Mouse (Mus musculus) spleen, embryonic (tissue): Measurements from ENCODE around the gene Rbm38.

Experiments used
- CTCF ChIA-PET: fragments of 350-600 bp; sonication (Branson Sonifier 250); formaldehyde crosslinking; loops from one replicate; lab custom pipeline; 2022; lab: Charles Lee

The Rbm38 gene

GRCm38 (mm10) chr2:173020430-173020829 lies at the start of gene Rbm38:
TSS of gene Rbm38 (plus strand) at chr2:173020498.
- CTCF ChIA-PET: interaction anchor here (0.5 to 1.0 kb wide), 4 partner anchors 17 to 1544 kb away, joined by 3 to 6 read pairs (median 3); no protein-coding TSS in a partner anchor

GRCm38 (mm10) chr2:172971865-172972264 lies 48.4 kb upstream of the Rbm38 start:
- CTCF ChIA-PET: no interaction called here

DNA sequence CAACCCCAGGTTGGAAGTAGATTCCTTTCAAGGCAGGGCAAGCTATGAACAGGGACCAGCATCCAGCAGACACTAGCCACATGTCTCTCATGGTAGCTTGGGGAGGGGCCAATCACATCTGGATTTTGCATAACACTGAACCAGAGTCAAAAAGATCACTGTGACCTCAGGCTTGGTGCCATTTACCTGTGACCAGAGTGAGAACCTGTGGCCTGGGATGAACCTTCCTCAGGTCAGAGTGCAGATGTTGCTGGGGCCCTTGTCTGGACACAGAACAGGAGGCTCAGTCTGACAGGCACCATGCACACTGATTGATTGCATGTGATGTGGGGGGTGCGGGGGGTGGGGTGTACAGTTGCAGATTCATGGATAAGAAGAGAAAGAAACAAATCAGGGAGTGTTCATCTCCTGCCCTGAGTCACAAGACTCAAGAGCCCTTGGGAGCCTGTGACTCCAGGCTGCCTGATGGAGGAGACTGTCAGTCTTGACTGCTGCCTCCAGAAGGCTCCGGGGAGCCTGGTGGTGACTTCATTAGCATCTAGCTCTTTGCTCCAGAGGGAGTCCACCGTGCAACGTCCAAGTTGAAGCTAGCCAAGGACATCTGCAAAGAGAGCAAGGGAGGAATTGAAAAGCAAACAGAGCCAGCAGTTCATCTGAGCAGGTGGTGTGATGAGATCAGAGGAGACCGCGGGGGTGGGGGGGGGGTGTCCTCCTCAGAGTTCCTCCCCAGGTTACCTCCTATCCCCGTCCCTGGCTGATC lies 46.3 kb upstream of the Rbm38 start:
- CTCF ChIA-PET: no interaction called here

DNA sequence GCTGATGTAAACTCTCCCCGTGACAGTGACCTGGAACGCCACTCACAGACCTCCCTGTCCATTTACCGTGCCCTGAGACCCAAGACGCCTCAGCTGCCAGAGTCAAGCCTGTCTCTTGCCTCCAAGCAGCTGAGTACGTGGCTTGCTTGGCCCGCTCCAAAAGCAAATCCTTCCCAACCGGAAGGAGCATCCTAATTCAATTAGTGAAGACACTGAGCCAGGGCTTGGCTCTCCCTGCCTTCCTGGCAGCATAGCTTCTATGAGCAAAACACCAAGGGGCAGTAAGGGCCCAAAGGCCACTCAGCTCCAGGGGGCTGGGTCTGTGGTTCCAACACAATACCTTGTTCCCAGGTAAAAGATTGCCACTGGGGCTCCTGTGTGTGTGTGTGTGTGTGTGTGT lies 45.6 kb upstream of the Rbm38 start:
- CTCF ChIA-PET: no interaction called here

DNA sequence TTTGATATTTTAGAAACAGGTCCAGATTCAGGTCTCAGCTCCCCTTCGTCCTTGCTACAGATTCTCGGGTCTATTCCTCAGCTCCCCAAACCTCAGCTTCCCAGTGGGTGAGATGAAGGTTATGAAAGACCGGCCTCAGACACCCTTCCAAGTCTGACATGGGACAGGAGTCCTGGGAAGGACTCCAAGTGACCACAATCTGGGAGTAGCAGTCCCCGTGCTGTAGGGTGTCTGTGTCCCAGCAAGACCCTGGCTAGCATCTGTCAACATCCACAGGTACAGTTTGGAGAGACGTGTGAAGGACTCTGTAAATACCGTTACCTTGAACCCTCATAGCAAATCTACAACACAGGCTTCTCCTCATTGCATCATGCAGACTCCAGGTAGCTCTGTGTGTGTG lies 45.1 kb upstream of the Rbm38 start:
- CTCF ChIA-PET: no interaction called here

- CTCF ChIA-PET: interaction anchor here (0.8 to 1.5 kb wide), 3 partner anchors 19 to 150 kb away, joined by 3 to 9 read pairs (median 3); no protein-coding TSS in a partner anchor
These were observed 43.5 kb upstream of the Rbm38 start for GRCm38 (mm10) chr2:172976661-172977238.

- CTCF ChIA-PET: interaction anchor here (0.6 to 1.5 kb wide), 3 partner anchors 18 to 107 kb away, joined by 3 to 9 read pairs (median 4); no protein-coding TSS in a partner anchor
These were observed 42.7 kb upstream of the Rbm38 start, which contains the start of gene Spo11 for GRCm38 (mm10) chr2:172977409-172978130. TSS of gene Spo11 (plus strand) at chr2:172977700.

DNA sequence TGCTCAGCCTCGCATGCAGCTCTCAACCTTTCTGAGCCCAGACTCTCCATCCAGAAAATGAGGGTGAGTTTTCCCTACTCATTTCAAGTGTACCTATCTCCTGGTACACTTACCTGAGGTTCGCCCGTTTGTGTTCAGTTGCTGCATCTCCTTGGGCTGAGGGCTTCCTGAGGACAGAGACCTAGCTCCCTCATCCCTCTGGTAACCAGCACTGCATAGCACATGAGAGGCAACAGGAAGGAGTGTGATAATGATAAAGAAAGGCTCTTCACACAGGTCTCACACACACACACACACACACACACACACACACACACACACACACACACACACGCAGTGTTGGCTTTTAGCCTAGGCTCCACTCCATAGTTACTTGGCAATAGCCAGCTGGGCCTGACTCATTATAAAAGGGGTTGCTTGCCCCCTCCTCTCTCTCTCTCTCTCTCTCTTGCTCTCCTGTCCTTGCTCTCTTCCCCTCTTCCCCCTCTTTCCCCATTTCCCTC lies 42.1 kb upstream of the Rbm38 start:
- CTCF ChIA-PET: interaction anchor here (0.6 to 1.5 kb wide), 3 partner anchors 71 to 430 kb away, joined by 4 to 9 read pairs (median 4); no protein-coding TSS in a partner anchor

DNA sequence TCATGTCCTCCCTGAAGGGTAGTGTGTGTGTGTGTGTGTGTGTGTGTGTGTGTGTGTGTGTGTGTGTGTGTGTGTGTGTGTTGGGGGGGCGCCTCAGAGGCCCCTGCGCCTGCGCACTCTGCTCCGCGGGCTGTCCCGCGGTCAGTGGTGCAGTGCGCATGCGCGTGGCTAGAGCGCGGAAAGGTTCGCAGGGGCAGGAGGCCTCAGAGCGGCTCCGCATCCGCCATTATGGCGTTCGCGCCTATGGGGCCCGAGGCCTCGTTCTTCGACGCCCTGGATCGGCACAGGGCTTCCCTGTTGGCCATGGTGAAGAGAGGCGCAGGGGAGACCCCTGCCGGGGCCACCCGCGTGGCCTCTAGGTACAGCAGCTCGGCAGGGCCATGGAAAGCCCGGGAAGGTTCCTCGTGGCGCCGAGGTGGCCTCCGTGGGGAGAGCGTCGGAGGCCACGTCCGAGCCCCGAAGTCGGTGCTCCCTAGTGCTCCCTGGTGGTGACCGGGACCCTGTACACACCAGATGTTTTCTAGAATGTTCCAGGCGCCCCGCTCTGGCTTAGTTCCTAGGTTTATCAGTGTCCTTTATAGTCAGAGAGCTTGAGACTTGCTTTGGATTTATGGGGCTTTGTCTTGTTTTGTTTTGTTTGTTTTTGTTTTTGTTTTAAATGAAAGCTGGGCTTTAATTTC lies 40.5 kb upstream of the Rbm38 start:
- CTCF ChIA-PET: no interaction called here

GRCm38 (mm10) chr2:172982776-172983561 lies 37.3 kb upstream of the Rbm38 start:
- CTCF ChIA-PET: no interaction called here

- CTCF ChIA-PET: no interaction called here
These were observed 30.1 kb upstream of the Rbm38 start for GRCm38 (mm10) chr2:172990161-172990560.

GRCm38 (mm10) chr2:172996207-172996606 lies 24.1 kb upstream of the Rbm38 start:
- CTCF ChIA-PET: interaction anchor here (0.6 to 1.5 kb wide), 8 partner anchors 19 to 265 kb away, joined by 3 to 6 read pairs (median 4); no protein-coding TSS in a partner anchor

DNA sequence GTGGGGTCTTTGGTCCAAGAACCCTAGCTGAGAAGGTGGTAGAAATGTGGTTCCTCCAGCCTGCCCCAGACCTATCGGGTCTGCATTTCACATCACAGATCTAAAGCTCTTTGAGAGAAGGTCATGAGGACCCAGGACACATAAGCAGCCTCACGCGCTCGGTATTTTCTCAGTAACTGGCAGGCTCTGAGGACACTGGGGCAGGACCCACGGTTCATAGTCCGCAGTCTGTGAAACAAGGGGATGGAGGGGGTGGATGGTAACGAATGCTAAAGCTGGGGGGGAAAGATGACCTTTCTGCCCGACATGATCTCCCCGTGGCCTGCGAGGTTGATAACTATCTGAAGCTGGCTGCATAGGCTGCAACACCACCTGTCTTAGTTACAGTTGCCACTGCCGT lies 22.6 kb upstream of the Rbm38 start:
- CTCF ChIA-PET: interaction anchor here (0.6 to 1.2 kb wide), 3 partner anchors 37 to 92 kb away, joined by 3 read pairs; no protein-coding TSS in a partner anchor

- CTCF ChIA-PET: interaction anchor here (1.0 to 1.2 kb wide), 2 partner anchors 86 to 91 kb away, joined by 3 read pairs; no protein-coding TSS in a partner anchor
These were observed 21.8 kb upstream of the Rbm38 start for GRCm38 (mm10) chr2:172998478-172998877.

DNA sequence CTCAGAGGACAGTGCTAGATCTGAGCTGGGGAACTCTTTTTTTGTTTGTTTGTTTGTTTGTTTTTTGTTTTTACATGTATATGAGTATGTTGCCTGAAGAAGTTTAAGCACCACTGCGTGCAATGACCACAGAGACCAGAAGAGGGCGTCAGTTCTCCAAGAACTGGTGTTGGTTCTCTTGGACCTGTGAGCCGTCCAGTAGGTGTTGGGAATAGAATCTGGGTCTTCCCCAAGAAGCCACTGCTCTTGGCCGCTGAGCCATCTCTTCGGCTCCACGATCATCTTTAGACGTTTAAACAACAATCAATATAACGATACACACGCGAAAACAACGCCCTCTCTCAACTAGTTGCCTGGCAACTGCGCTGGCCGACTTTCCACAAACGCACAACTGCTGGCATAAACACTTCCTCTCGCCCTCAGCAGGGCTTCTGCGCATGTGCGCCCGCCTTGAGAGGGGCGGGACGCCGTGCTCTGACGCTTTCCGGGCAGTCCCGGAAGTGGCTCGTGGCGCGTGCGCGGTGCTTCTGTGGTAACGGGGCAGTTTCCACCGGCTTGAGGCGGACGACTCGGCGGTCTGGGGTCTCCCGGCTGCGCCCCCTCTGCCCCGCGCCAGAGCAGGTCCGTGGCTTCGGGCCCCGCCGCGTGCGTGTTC lies 20.5 kb upstream of the Rbm38 start, which contains the start of gene Rae1:
Gene Rae1, plus strand, starts transcription at position 488 of the 655 bp plus-strand sequence.
- CTCF ChIA-PET: interaction anchor here (1.0 kb wide), 3 partner anchors 17 to 90 kb away, joined by 3 read pairs; no protein-coding TSS in a partner anchor

- CTCF ChIA-PET: interaction anchor here (1.0 kb wide), 1 partner anchor 16 kb away, joined by 3 read pairs; no protein-coding TSS in a partner anchor
These were observed 20.0 kb upstream of the Rbm38 start for GRCm38 (mm10) chr2:173000285-173000652.

- CTCF ChIA-PET: interaction anchor here (1.0 kb wide), 1 partner anchor 15 kb away, joined by 3 read pairs; no protein-coding TSS in a partner anchor
These were observed 19.4 kb upstream of the Rbm38 start for GRCm38 (mm10) chr2:173000921-173001320.

DNA sequence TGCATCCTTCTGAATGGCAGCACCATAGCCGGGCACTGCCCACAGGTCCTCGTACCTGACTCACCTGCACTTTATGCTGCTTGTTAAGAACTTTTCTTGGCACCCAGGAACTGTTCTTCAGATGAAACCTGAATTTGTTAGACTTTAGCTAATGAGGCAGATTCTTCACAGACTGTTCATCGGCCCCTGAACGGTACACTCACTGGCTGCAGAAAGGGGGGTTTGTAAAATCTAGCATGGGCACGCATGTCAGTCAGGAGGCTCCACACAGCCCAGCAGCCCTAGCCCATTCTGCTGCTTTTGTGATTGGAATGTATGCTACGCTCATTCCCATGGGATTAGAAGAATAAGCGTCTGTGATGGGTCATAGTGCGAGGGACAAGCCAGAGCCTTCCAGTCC lies 16.6 kb upstream of the Rbm38 start:
- CTCF ChIA-PET: interaction anchor here (0.6 kb wide), 1 partner anchor 74 kb away, joined by 4 read pairs; no protein-coding TSS in a partner anchor

- CTCF ChIA-PET: no interaction called here
These were observed 10.0 kb upstream of the Rbm38 start for GRCm38 (mm10) chr2:173010220-173010717.
